Mouse (Mus musculus): Measurements from ENCODE around the gene Clec4b1.
"Not testable (repeated sequence)": the region's sequence is repeated elsewhere in the genome, so short reads cannot be mapped to it uniquely, and the experiment has no call there.

Gene Clec4b1

GRCm38 (mm10) chr6:123049742-123050372 lies at the start of gene Clec4b1:
Clec4b1 (plus strand) TSS chr6:123049962.
- Histone ChIP-seq H3K4me3 (replicated peaks; ENCODE audit: low read length) (no peak within 1 kb of the TSS), H3K27me3 (ENCODE audit: insufficient read depth, low read length) (no peaks in the 10 kb centered on the region; the same call in 1 of the 2 replicates), H3K36me3 (ENCODE audit: insufficient read depth, low read length) (no peaks in the 10 kb centered on the region), H3K9me3 (ENCODE audit: low read length) (peaks cover 7% of the 10 kb centered on the region; the same call in 1 of the 2 replicates), H3K4me1 (replicated peaks; ENCODE audit: low read depth, low read length) (no peaks in the 10 kb centered on the region)
- TF ChIP-seq CTCF (conservative IDR thresholded peaks at IDR 0.05; ENCODE audit: low read length) = no peak
- TF ChIP-seq NANOG (IDR thresholded peaks at IDR 0.05; ENCODE audit: borderline replicate concordance, low read length) = no peak
- no peak for TF ChIP-seq POU5F1 (IDR thresholded peaks at IDR 0.05; ENCODE audit: borderline replicate concordance, low read length)

- not testable (repeated sequence) for H3K27me3 ChIP-seq (ENCODE audit: insufficient read depth, low read length); H3K36me3 ChIP-seq (ENCODE audit: insufficient read depth, low read length); H3K4me1 ChIP-seq (replicated peaks; ENCODE audit: low read depth, low read length); H3K4me3 ChIP-seq (replicated peaks; ENCODE audit: low read length)
- peaks cover 54% of the 10 kb centered on the region for H3K9me3 ChIP-seq (ENCODE audit: low read length)
Measured at GRCm38 (mm10) chr6:123004696-123005095, 45.1 kb upstream of the Clec4b1 start.

GRCm38 (mm10) chr6:123005591-123005990 lies 44.2 kb upstream of the Clec4b1 start:
- Histone ChIP-seq H3K36me3 (ENCODE audit: insufficient read depth, low read length) (no peaks in the 10 kb centered on the region), H3K4me1 (replicated peaks; ENCODE audit: low read depth, low read length) (no peaks in the 10 kb centered on the region), H3K9me3 (ENCODE audit: low read length) (peaks cover 45% of the 10 kb centered on the region), H3K4me3 (replicated peaks; ENCODE audit: low read length) (no peak overlapping the region), H3K27me3 (ENCODE audit: insufficient read depth, low read length) (no peaks in the 10 kb centered on the region)
- TF ChIP-seq NANOG (IDR thresholded peaks at IDR 0.05; ENCODE audit: borderline replicate concordance, low read length) (no peak), POU5F1 (IDR thresholded peaks at IDR 0.05; ENCODE audit: borderline replicate concordance, low read length) (no peak), CTCF (conservative IDR thresholded peaks at IDR 0.05; ENCODE audit: low read length) (no peak)

- Histone ChIP-seq H3K4me1 (replicated peaks; ENCODE audit: low read depth, low read length) (no peaks in the 10 kb centered on the region), H3K27me3 (ENCODE audit: insufficient read depth, low read length) (no peaks in the 10 kb centered on the region; the same call in 1 of the 2 replicates), H3K4me3 (replicated peaks; ENCODE audit: low read length) (no peak overlapping the region), H3K36me3 (ENCODE audit: insufficient read depth, low read length) (no peaks in the 10 kb centered on the region), H3K9me3 (ENCODE audit: low read length) (peaks cover 6% of the 10 kb centered on the region; the same call in 1 of the 2 replicates)
- TF ChIP-seq NANOG (IDR thresholded peaks at IDR 0.05; ENCODE audit: borderline replicate concordance, low read length) (no peak), POU5F1 (IDR thresholded peaks at IDR 0.05; ENCODE audit: borderline replicate concordance, low read length) (no peak), CTCF (conservative IDR thresholded peaks at IDR 0.05; ENCODE audit: low read length) (no peak)
Measured at GRCm38 (mm10) chr6:123095125-123095843, 45.5 kb downstream of the Clec4b1 start.

- H3K36me3 ChIP-seq (ENCODE audit: insufficient read depth, low read length); H3K27me3 ChIP-seq (ENCODE audit: insufficient read depth, low read length); H3K4me3 ChIP-seq (replicated peaks; ENCODE audit: low read length); H3K4me1 ChIP-seq (replicated peaks; ENCODE audit: low read depth, low read length); H3K9me3 ChIP-seq (ENCODE audit: low read length): not testable (repeated sequence)
Measured at GRCm38 (mm10) chr6:123106128-123106527, 56.4 kb downstream of the Clec4b1 start, which contains the start of gene Clec4a2. Clec4a2 (plus strand) TSS chr6:123106428.
